Mouse (Mus musculus) MEL (cell line): ENCODE results near the gene Rtl3. TPM values are rescaled to one million over a fixed set of nuclear protein-coding genes. Genes with fewer than 3 reads are reported as not detected.

ENCODE experiments used
- DNase-seq: peaks from one replicate; pipeline ENCODE4 v3.0.0; 2011; ENCODE audit warnings: low read depth, low spot score
- H3K27ac ChIP-seq: 2 replicates; pipeline ENCODE4 v1.5.1; 2012; ENCODE audit warnings: low read depth, mild to moderate bottlenecking, control low read depth, low read length, moderate library complexity; ENCODE audit not compliant: control insufficient read depth
- H3K27me3 ChIP-seq, 2 experiments: fragments of 150-350 bp in 1 of 2; sonication (generic) in 1 of 2; 2 replicates each; pipeline ENCODE4 v1.6.1; 2012; ENCODE audit warnings: low read length in 2 of 2, mild to moderate bottlenecking in 2 of 2, improper control_type of control experiment in 1 of 2, moderate library complexity in 1 of 2; ENCODE audit not compliant: insufficient read depth in 2 of 2, control insufficient read depth in 1 of 2
- H3K36me3 ChIP-seq, 2 experiments: 2 replicates each; pipeline ENCODE4 v1.6.1; 2012 to 2014; ENCODE audit warnings: low read length in 2 of 2, improper control_type of control experiment in 1 of 2, inconsistent platforms in 1 of 2, mild to moderate bottlenecking in 1 of 2; ENCODE audit not compliant: insufficient read depth in 2 of 2, control insufficient read depth in 1 of 2
- H3K4me1 ChIP-seq, 2 experiments: fragments of 150-350 bp in 1 of 2; sonication (generic) in 1 of 2; 2 replicates each; pipeline ENCODE4 v1.6.1; 2012; ENCODE audit warnings: low read length in 2 of 2, improper control_type of control experiment in 1 of 2, mild to moderate bottlenecking in 1 of 2; ENCODE audit not compliant: insufficient read depth in 2 of 2, control insufficient read depth in 1 of 2
- H3K4me3 ChIP-seq, 2 experiments: fragments of 150-350 bp in 1 of 2; sonication (generic) in 1 of 2; 2 replicates each; pipeline ENCODE4 v1.5.1; 2012; ENCODE audit warnings: low read depth in 2 of 2, low read length in 2 of 2, mild to moderate bottlenecking in 2 of 2, moderate library complexity in 2 of 2, control low read depth in 1 of 2, improper control_type of control experiment in 1 of 2; ENCODE audit not compliant: control insufficient read depth in 1 of 2, insufficient read depth in 1 of 2
- H3K79me2 ChIP-seq: 2 replicates; pipeline ENCODE4 v1.6.1; 2012; ENCODE audit warnings: mild to moderate bottlenecking, low read length, moderate library complexity; ENCODE audit not compliant: control insufficient read depth, poor library complexity, insufficient read depth
- H3K9ac ChIP-seq: 2 replicates; pipeline ENCODE4 v1.6.1; 2012; ENCODE audit warnings: low read depth, mild to moderate bottlenecking, control low read depth, low read length, moderate library complexity; ENCODE audit not compliant: control insufficient read depth, poor library complexity, severe bottlenecking
- H3K9me3 ChIP-seq: fragments of 150-350 bp; sonication (generic); replicated peaks from 2 replicates; pipeline ENCODE4 v1.6.1; 2012; ENCODE audit warnings: mild to moderate bottlenecking, low read length, improper control_type of control experiment, moderate library complexity; ENCODE audit not compliant: insufficient read depth
- BHLHE40 ChIP-seq: IDR thresholded peaks from 2 replicates; pipeline ENCODE4 v1.6.1; 2012; ENCODE audit warnings: low read depth, mild to moderate bottlenecking, inconsistent platforms, low read length, improper control_type of control experiment, borderline replicate concordance
- CHD1 ChIP-seq: IDR thresholded peaks from 2 replicates; pipeline ENCODE4 v1.6.1; 2012; ENCODE audit warnings: low read depth, mild to moderate bottlenecking, inconsistent platforms, low read length, improper control_type of control experiment
- CTCF ChIP-seq, 3 experiments: IDR thresholded peaks in 2 of 3; conservative IDR thresholded peaks in 1 of 3; 2 replicates each; pipeline ENCODE4 v1.5.1; 2011 to 2012; ENCODE audit warnings: low read length in 3 of 3, low read depth in 2 of 3, mild to moderate bottlenecking in 2 of 3, improper control_type of control experiment in 1 of 3, inconsistent platforms in 1 of 3, mixed read lengths in 1 of 3, moderate library complexity in 1 of 3; ENCODE audit not compliant: control insufficient read depth in 1 of 3, insufficient read depth in 1 of 3, poor library complexity in 1 of 3, severe bottlenecking in 1 of 3
- E2F4 ChIP-seq: IDR thresholded peaks from 2 replicates; pipeline ENCODE4 v1.6.1; 2011; ENCODE audit warnings: low read depth, low read length, improper control_type of control experiment, borderline replicate concordance
- ETS1 ChIP-seq: IDR thresholded peaks from 2 replicates; pipeline ENCODE4 v1.6.1; 2012; ENCODE audit warnings: low read depth, mild to moderate bottlenecking, inconsistent platforms, low read length, improper control_type of control experiment, moderate library complexity
- GABPA ChIP-seq: IDR thresholded peaks from 2 replicates; pipeline ENCODE4 v1.6.1; 2012; ENCODE audit warnings: low read depth, mild to moderate bottlenecking, inconsistent platforms, low read length, improper control_type of control experiment, moderate library complexity
- JUND ChIP-seq: IDR thresholded peaks from 2 replicates; pipeline ENCODE4 v1.6.1; 2011; ENCODE audit warnings: low read depth, mild to moderate bottlenecking, improper control_type of control experiment, low read length
- KAT2A ChIP-seq: conservative IDR thresholded peaks from 2 replicates; pipeline ENCODE4 v1.6.1; 2012; ENCODE audit warnings: low read depth, low read length, improper control_type of control experiment, inconsistent platforms
- MEF2A ChIP-seq: IDR thresholded peaks from 2 replicates; pipeline ENCODE4 v1.6.1; 2014; ENCODE audit warnings: low read depth, mild to moderate bottlenecking, inconsistent platforms, low read length, improper control_type of control experiment; ENCODE audit not compliant: poor library complexity, insufficient replicate concordance, severe bottlenecking; ENCODE audit errors: extremely low read depth
- MXI1 ChIP-seq: IDR thresholded peaks from 2 replicates; pipeline ENCODE4 v1.6.1; 2011; ENCODE audit warnings: mild to moderate bottlenecking, low read depth, low read length, improper control_type of control experiment
- MYB ChIP-seq: IDR thresholded peaks from 2 replicates; pipeline ENCODE4 v1.6.1; 2011; ENCODE audit warnings: mild to moderate bottlenecking, low read depth, low read length, improper control_type of control experiment
- MYC ChIP-seq: IDR thresholded peaks from 2 replicates; pipeline ENCODE4 v1.6.1; 2011; ENCODE audit warnings: low read depth, mild to moderate bottlenecking, low read length, improper control_type of control experiment, moderate library complexity
- NELFE ChIP-seq: IDR thresholded peaks from 2 replicates; pipeline ENCODE4 v1.6.1; 2011; ENCODE audit warnings: low read depth, low read length, improper control_type of control experiment
- POLR2A ChIP-seq, 2 experiments: IDR thresholded peaks; 2 replicates each; pipeline ENCODE4 v1.6.1; 2011 to 2012; ENCODE audit warnings: low read length in 2 of 2, mild to moderate bottlenecking in 2 of 2, control low read depth in 1 of 2, improper control_type of control experiment in 1 of 2, low read depth in 1 of 2, moderate library complexity in 1 of 2; ENCODE audit not compliant: control insufficient read depth in 1 of 2, insufficient read depth in 1 of 2, poor library complexity in 1 of 2
- POLR2AphosphoS2 ChIP-seq: IDR thresholded peaks from 2 replicates; pipeline ENCODE4 v1.6.1; 2011; ENCODE audit warnings: low read length, improper control_type of control experiment
- POLR2AphosphoS5 ChIP-seq: IDR thresholded peaks from 2 replicates; pipeline ENCODE4 v1.6.1; 2012; ENCODE audit warnings: low read depth, borderline replicate concordance, mild to moderate bottlenecking, inconsistent platforms, low read length, moderate library complexity, mixed read lengths
- RAD21 ChIP-seq: IDR thresholded peaks from 2 replicates; pipeline ENCODE4 v1.6.1; 2011; ENCODE audit warnings: mild to moderate bottlenecking, low read depth, low read length, improper control_type of control experiment
- SMC3 ChIP-seq: IDR thresholded peaks from 2 replicates; pipeline ENCODE4 v1.6.1; 2011; ENCODE audit warnings: low read depth, low read length, improper control_type of control experiment
- UBTF ChIP-seq: IDR thresholded peaks from 2 replicates; pipeline ENCODE4 v1.6.1; 2012; ENCODE audit warnings: low read depth, mild to moderate bottlenecking, inconsistent platforms, low read length, improper control_type of control experiment, moderate library complexity, borderline replicate concordance; ENCODE audit not compliant: insufficient read depth
- USF1 ChIP-seq: IDR thresholded peaks from 2 replicates; pipeline ENCODE4 v1.6.1; 2014; ENCODE audit warnings: low read depth, mild to moderate bottlenecking, inconsistent platforms, low read length, improper control_type of control experiment, moderate library complexity
- ZC3H11A ChIP-seq: IDR thresholded peaks from 2 replicates; pipeline ENCODE4 v1.6.1; 2012; ENCODE audit warnings: low read depth, mild to moderate bottlenecking, inconsistent platforms, low read length, improper control_type of control experiment
- ZKSCAN1 ChIP-seq: IDR thresholded peaks from 2 replicates; pipeline ENCODE4 v1.6.1; 2012; ENCODE audit warnings: low read depth, mild to moderate bottlenecking, inconsistent platforms, low read length, improper control_type of control experiment, moderate library complexity
- ZMIZ1 ChIP-seq: IDR thresholded peaks from 2 replicates; pipeline ENCODE4 v1.6.1; 2012; ENCODE audit warnings: low read depth, mild to moderate bottlenecking, inconsistent platforms, low read length, improper control_type of control experiment, moderate library complexity
- ZNF384 ChIP-seq: IDR thresholded peaks from 2 replicates; pipeline ENCODE4 v1.6.1; 2012; ENCODE audit warnings: low read depth, mild to moderate bottlenecking, inconsistent platforms, low read length, improper control_type of control experiment
- polyA plus RNA-seq, 2 experiments: library from polyadenylated mRNA; stranded (reverse) in 1 of 2; unstranded in 1 of 2; fragments of >175 nt in 1 of 2; fragments of >200 nt in 1 of 2; gene quantifications; 2 replicates each; pipeline versions ENCODE4 v1.2.1 to v1.2.4; 2012; ENCODE audit warnings: low replicate concordance in 2 of 2, low read depth in 1 of 2; ENCODE audit not compliant: insufficient read length in 2 of 2, insufficient read depth in 1 of 2, missing spikeins in 1 of 2
- total RNA-seq: library from RNA; depleted of rRNA; stranded (reverse); fragments of 300-350 nt; gene quantifications from 2 replicates; pipeline ENCODE4 v1.2.3, GENCODE M21; 2012; rRNA removed

The Rtl3 gene
- total RNA-seq = not detected in 2 replicates
- not detected for polyA plus RNA-seq

GRCm38 (mm10) chrX:106840409-106840808, at the start of gene Rtl3:
TSS of gene Rtl3 (minus strand) at chrX:106840644.
- Histone ChIP-seq H3K9ac (no peak within 1 kb of the TSS), H3K79me2 (no peaks in the 10 kb centered on the region), H3K4me1 (no peaks in the 10 kb centered on the region), H3K27me3 (no peaks in the 10 kb centered on the region), H3K9me3 (no peaks in the 10 kb centered on the region), H3K36me3 (no peaks in the 10 kb centered on the region), H3K27ac (no peak within 1 kb of the TSS), H3K4me3 (no peak within 1 kb of the TSS)
- no peak for DNase-seq
- no peak for TF ChIP-seq MEF2A
- TF ChIP-seq BHLHE40 = no peak
- TF ChIP-seq MXI1 = no peak
- no peak for TF ChIP-seq ZMIZ1
- TF ChIP-seq POLR2AphosphoS5 = no peak
- TF ChIP-seq POLR2A (IDR thresholded peaks at IDR 0.05; ENCODE audit: control insufficient read depth in 1 of 2, insufficient read depth in 1 of 2, low read depth in 1 of 2, low read length in 2 of 2, poor library complexity in 1 of 2) = no peak
- TF ChIP-seq KAT2A = no peak
- no peak for TF ChIP-seq RAD21
- TF ChIP-seq MYC = no peak
- TF ChIP-seq POLR2AphosphoS2 = no peak
- TF ChIP-seq JUND = no peak
- no peak for TF ChIP-seq SMC3

GRCm38 (mm10) chrX:106872315-106872714, 31.9 kb upstream of the Rtl3 start:
- no peaks in the 10 kb centered on the region for H3K36me3 ChIP-seq
- H3K9ac ChIP-seq = no peak overlapping the region
- H3K27ac ChIP-seq = no peak overlapping the region
- TF ChIP-seq UBTF = no peak
- TF ChIP-seq ZMIZ1 = no peak
- no peak for TF ChIP-seq E2F4
- no peak for TF ChIP-seq NELFE
- TF ChIP-seq USF1 = no peak
- TF ChIP-seq MEF2A = no peak
- TF ChIP-seq SMC3 = no peak
- TF ChIP-seq BHLHE40 = no peak
- TF ChIP-seq CHD1 = no peak
- no peak for TF ChIP-seq GABPA
- no peak for TF ChIP-seq ETS1
- no peak for TF ChIP-seq POLR2AphosphoS5
- TF ChIP-seq MYB = no peak
- no peak for TF ChIP-seq ZKSCAN1
- TF ChIP-seq KAT2A = no peak
- no peak for TF ChIP-seq ZC3H11A
- no peak for TF ChIP-seq ZNF384
- TF ChIP-seq POLR2AphosphoS2 = no peak
- TF ChIP-seq CTCF (IDR thresholded peaks at IDR 0.05 in 2 of 3, conservative IDR thresholded peaks at IDR 0.05 in 1 of 3; ENCODE audit: control insufficient read depth in 1 of 3, insufficient read depth in 1 of 3, low read depth in 2 of 3, low read length in 3 of 3, poor library complexity in 1 of 3, severe bottlenecking in 1 of 3) = no peak
- no peaks in the 10 kb centered on the region for H3K79me2 ChIP-seq
- DNase-seq = no peak
- no peak overlapping the region for H3K4me3 ChIP-seq
- H3K4me1 ChIP-seq = no peaks in the 10 kb centered on the region
- H3K27me3 ChIP-seq = no peaks in the 10 kb centered on the region
- no peaks in the 10 kb centered on the region for H3K9me3 ChIP-seq
